Mouse (Mus musculus) heart, adult 18-20 months (tissue): ENCODE measurements at regions not wholly inside any gene's neighbourhood (a gene's known extent, or its start where the extent isn't known, plus 50 kb on each side); places are given as distances from the start of the nearest gene placed in this dataset.

ENCODE experiments used
- DNase-seq, 2 experiments: peaks; one replicate each; pipeline ENCODE4 v3.0.0; 2021 to 2022; ENCODE audit warnings: mixed read lengths in 1 of 2

GRCm38 (mm10) chr1:44388091-44388490 lies 163.2 kb upstream of the Gulp1 start:
- no peak for DNase-seq

- no peak for DNase-seq
Measured at GRCm38 (mm10) chr1:44392141-44392540, 159.2 kb upstream of the Gulp1 start.

- DNase-seq: no peak
Measured at GRCm38 (mm10) chr1:44395538-44395937, 155.8 kb upstream of the Gulp1 start.

GRCm38 (mm10) chr1:44398066-44398465 lies 153.2 kb upstream of the Gulp1 start:
- DNase-seq: no peak

GRCm38 (mm10) chr1:44437822-44438221 lies 113.5 kb upstream of the Gulp1 start:
- DNase-seq: peak in 1 of 2 experiments; percentile 10
